Mouse (Mus musculus) hindbrain, embryonic 15.5 days (tissue): ENCODE results near the gene Ttc28. TPM values are rescaled to one million over a fixed set of nuclear protein-coding genes. Genes with fewer than 3 reads are reported as not detected.

ENCODE experiments used
- ATAC-seq: fragments of 200-750 bp; cut with Nextera tagmentation; 2 replicates; pipeline ENCODE4 v1.8.0; 2017; ENCODE audit warnings: low read depth, moderate number of reproducible peaks, moderate TSS enrichment; ENCODE audit not compliant: low FRiP score
- H3K27ac ChIP-seq: fragments of 300-500 bp; sonication (generic); replicated peaks from 2 replicates; pipeline ENCODE4 v1.5.1; 2015; ENCODE audit warnings: mild to moderate bottlenecking, inconsistent platforms
- H3K27me3 ChIP-seq: fragments of 300-500 bp; sonication (generic); 2 replicates; pipeline ENCODE4 v1.6.1; 2015; ENCODE audit warnings: control low read depth, inconsistent platforms
- H3K36me3 ChIP-seq: fragments of 300-500 bp; sonication (generic); 2 replicates; pipeline ENCODE4 v1.6.1; 2015; ENCODE audit warnings: control low read depth, inconsistent platforms
- H3K4me1 ChIP-seq: fragments of 300-500 bp; sonication (generic); replicated peaks from 2 replicates; pipeline ENCODE4 v1.6.1; 2015; ENCODE audit warnings: control low read depth, inconsistent platforms
- H3K4me2 ChIP-seq: fragments of 300-500 bp; sonication (generic); 2 replicates; pipeline ENCODE4 v1.6.1; 2015; ENCODE audit warnings: moderate library complexity, mild to moderate bottlenecking, inconsistent platforms
- H3K4me3 ChIP-seq: fragments of 300-500 bp; sonication (generic); 2 replicates; pipeline ENCODE4 v1.5.1; 2015; ENCODE audit warnings: mild to moderate bottlenecking, inconsistent platforms
- H3K9ac ChIP-seq: fragments of 300-500 bp; sonication (generic); 2 replicates; pipeline ENCODE4 v1.6.1; 2015; ENCODE audit warnings: inconsistent platforms
- H3K9me3 ChIP-seq: fragments of 300-500 bp; sonication (generic); 2 replicates; pipeline ENCODE4 v1.6.1; 2016; ENCODE audit warnings: control low read depth, inconsistent platforms
- WGBS: fragments of 180-500 bp; shearing (Covaris S2); methylation state at CpG from one replicate; pipeline ENCODE4 v1.1.7; 2015; 5-methylcytosine and 5-hydroxymethylcytosine counted together
- polyA plus RNA-seq: library from polyadenylated mRNA; unstranded; fragments of >200 nt; fragmentation: Nextera tagmentation; extraction: Ambion mirVana; gene quantifications from 2 replicates; pipeline ENCODE4 v1.2.1, GENCODE M21; 2015

The Ttc28 gene
- polyA plus RNA-seq, 1 experiment from 2014 or later = 20.5 TPM

GRCm38 (mm10) chr5:111269613-111270205 lies 390.1 kb downstream of the Ttc28 start:
- no peak overlapping the region for H3K9ac ChIP-seq
- H3K36me3 ChIP-seq = peaks cover 27% of the 10 kb centered on the region
- H3K4me1 ChIP-seq = peaks cover 24% of the 10 kb centered on the region
- H3K27me3 ChIP-seq = no peaks in the 10 kb centered on the region
- no peak overlapping the region for H3K4me3 ChIP-seq
- H3K27ac ChIP-seq = peak overlapping the region; percentile 35; the same call in 1 of the 2 replicates
- H3K4me2 ChIP-seq = no peak overlapping the region
- 49% methylated on average over 6 of the region's 6 CpGs for WGBS
- no peaks in the 10 kb centered on the region for H3K9me3 ChIP-seq
- peak; percentile 31 for ATAC-seq

- H3K4me2 ChIP-seq = no peak overlapping the region
- peak overlapping the region; percentile 35; the same call in 1 of the 2 replicates for H3K27ac ChIP-seq
- H3K4me3 ChIP-seq = no peak overlapping the region
- no peaks in the 10 kb centered on the region for H3K9me3 ChIP-seq
- no peaks in the 10 kb centered on the region for H3K27me3 ChIP-seq
- peaks cover 27% of the 10 kb centered on the region for H3K36me3 ChIP-seq
- peak; percentile 64; the same call in 1 of the 2 replicates for ATAC-seq
- no peak overlapping the region for H3K9ac ChIP-seq
- 44% methylated on average over 15 of the region's 15 CpGs for WGBS
- peaks cover 24% of the 10 kb centered on the region for H3K4me1 ChIP-seq
Observed at GRCm38 (mm10) chr5:111270246-111271002, 390.8 kb downstream of the Ttc28 start.

- no peak overlapping the region for H3K9ac ChIP-seq
- H3K36me3 ChIP-seq = peaks cover 38% of the 10 kb centered on the region
- no peak overlapping the region for H3K4me3 ChIP-seq
- H3K9me3 ChIP-seq = no peaks in the 10 kb centered on the region
- no peak overlapping the region for H3K27ac ChIP-seq
- H3K27me3 ChIP-seq = no peaks in the 10 kb centered on the region
- ATAC-seq = peak; percentile 52; the same call in 1 of the 2 replicates
- no peak overlapping the region for H3K4me2 ChIP-seq
- WGBS = 28% methylated on average over 10 of the region's 10 CpGs
- peaks cover 24% of the 10 kb centered on the region for H3K4me1 ChIP-seq
Observed at GRCm38 (mm10) chr5:111273589-111273988, 394.0 kb downstream of the Ttc28 start.

- H3K36me3 ChIP-seq = peaks cover 44% of the 10 kb centered on the region
- no peak overlapping the region for H3K4me2 ChIP-seq
- H3K4me3 ChIP-seq = no peak overlapping the region
- H3K4me1 ChIP-seq = peaks cover 16% of the 10 kb centered on the region
- H3K9ac ChIP-seq = no peak overlapping the region
- H3K27ac ChIP-seq = no peak overlapping the region
- no peaks in the 10 kb centered on the region for H3K9me3 ChIP-seq
- no peaks in the 10 kb centered on the region for H3K27me3 ChIP-seq
- 70% methylated on average over 5 of the region's 5 CpGs for WGBS
- ATAC-seq = no peak
Observed at GRCm38 (mm10) chr5:111274948-111275347, 395.3 kb downstream of the Ttc28 start.

- 88% methylated on average over 19 of the region's 19 CpGs for WGBS
- H3K9me3 ChIP-seq = no peaks in the 10 kb centered on the region
- H3K9ac ChIP-seq = no peak overlapping the region
- H3K4me2 ChIP-seq = no peak overlapping the region
- H3K27me3 ChIP-seq = no peaks in the 10 kb centered on the region
- H3K4me1 ChIP-seq = no peaks in the 10 kb centered on the region
- no peak overlapping the region for H3K27ac ChIP-seq
- H3K36me3 ChIP-seq = peaks cover 44% of the 10 kb centered on the region
- H3K4me3 ChIP-seq = no peak overlapping the region
- ATAC-seq = no peak
Observed at GRCm38 (mm10) chr5:111284420-111285175, 405.0 kb downstream of the Ttc28 start.

- no peak for ATAC-seq
- Histone ChIP-seq H3K36me3 (peaks cover 30% of the 10 kb centered on the region), H3K4me2 (no peak overlapping the region), H3K9ac (no peak overlapping the region), H3K27me3 (no peaks in the 10 kb centered on the region), H3K27ac (no peak overlapping the region), H3K9me3 (no peaks in the 10 kb centered on the region), H3K4me1 (no peaks in the 10 kb centered on the region), H3K4me3 (no peak overlapping the region)
- WGBS = 70% methylated on average over 5 of the region's 5 CpGs
Observed at GRCm38 (mm10) chr5:111287571-111287970, 408.0 kb downstream of the Ttc28 start.

- H3K27ac ChIP-seq = no peak overlapping the region
- ATAC-seq = no peak
- 90% methylated on average over 11 of the region's 11 CpGs for WGBS
- H3K4me2 ChIP-seq = no peak overlapping the region
- H3K4me1 ChIP-seq = no peaks in the 10 kb centered on the region
- H3K9ac ChIP-seq = no peak overlapping the region
- H3K9me3 ChIP-seq = no peaks in the 10 kb centered on the region
- peaks cover 30% of the 10 kb centered on the region for H3K36me3 ChIP-seq
- H3K4me3 ChIP-seq = no peak overlapping the region
- no peaks in the 10 kb centered on the region for H3K27me3 ChIP-seq
Observed at GRCm38 (mm10) chr5:111288486-111288885, 408.9 kb downstream of the Ttc28 start.

- H3K4me1 ChIP-seq = no peaks in the 10 kb centered on the region
- H3K4me2 ChIP-seq = no peak overlapping the region
- no peak overlapping the region for H3K27ac ChIP-seq
- no peaks in the 10 kb centered on the region for H3K9me3 ChIP-seq
- peaks cover 21% of the 10 kb centered on the region for H3K36me3 ChIP-seq
- H3K4me3 ChIP-seq = no peak overlapping the region
- no peak overlapping the region for H3K9ac ChIP-seq
- ATAC-seq = no peak
- no peaks in the 10 kb centered on the region for H3K27me3 ChIP-seq
- 60% methylated on average over 11 of the region's 11 CpGs for WGBS
Observed at GRCm38 (mm10) chr5:111290071-111290470, 410.5 kb downstream of the Ttc28 start.

GRCm38 (mm10) chr5:111291639-111292038 lies 412.0 kb downstream of the Ttc28 start:
- Histone ChIP-seq H3K27me3 (no peaks in the 10 kb centered on the region), H3K9ac (no peak overlapping the region), H3K4me2 (0 out of 2 replicates have a peak overlapping the region, but pooled peaks have one; percentile 23), H3K27ac (peak overlapping the region; percentile 61; the same call in 1 of the 2 replicates), H3K4me3 (no peak overlapping the region), H3K36me3 (peaks cover 5% of the 10 kb centered on the region; the same call in 1 of the 2 replicates), H3K9me3 (no peaks in the 10 kb centered on the region), H3K4me1 (no peaks in the 10 kb centered on the region)
- ATAC-seq = peak; percentile 86
- 56% methylated on average over 10 of the region's 10 CpGs for WGBS

- Histone ChIP-seq H3K4me3 (no peak overlapping the region), H3K27me3 (no peaks in the 10 kb centered on the region), H3K36me3 (no peaks in the 10 kb centered on the region), H3K4me1 (no peaks in the 10 kb centered on the region), H3K9ac (no peak overlapping the region), H3K27ac (no peak overlapping the region), H3K9me3 (no peaks in the 10 kb centered on the region), H3K4me2 (no peak overlapping the region)
- WGBS = 76% methylated on average over 5 of the region's 5 CpGs
- no peak for ATAC-seq
Observed at GRCm38 (mm10) chr5:111297801-111298200, 418.2 kb downstream of the Ttc28 start.

GRCm38 (mm10) chr5:111298706-111299105 lies 419.1 kb downstream of the Ttc28 start:
- no peak overlapping the region for H3K9ac ChIP-seq
- ATAC-seq = no peak
- H3K9me3 ChIP-seq = no peaks in the 10 kb centered on the region
- no peak overlapping the region for H3K4me3 ChIP-seq
- no peaks in the 10 kb centered on the region for H3K27me3 ChIP-seq
- WGBS = 52% methylated on average over 7 of the region's 7 CpGs
- H3K27ac ChIP-seq = no peak overlapping the region
- H3K4me2 ChIP-seq = no peak overlapping the region
- no peaks in the 10 kb centered on the region for H3K4me1 ChIP-seq
- no peaks in the 10 kb centered on the region for H3K36me3 ChIP-seq

- H3K9ac ChIP-seq = no peak overlapping the region
- no peak overlapping the region for H3K27ac ChIP-seq
- no peaks in the 10 kb centered on the region for H3K36me3 ChIP-seq
- no peaks in the 10 kb centered on the region for H3K27me3 ChIP-seq
- H3K4me1 ChIP-seq = no peaks in the 10 kb centered on the region
- no peak for ATAC-seq
- no peaks in the 10 kb centered on the region for H3K9me3 ChIP-seq
- no peak overlapping the region for H3K4me2 ChIP-seq
- H3K4me3 ChIP-seq = no peak overlapping the region
- 63% methylated on average over 8 of the region's 8 CpGs for WGBS
Observed at GRCm38 (mm10) chr5:111300776-111301175, 421.2 kb downstream of the Ttc28 start.
